Mouse (Mus musculus): Measurements from ENCODE around the gene Nptx1.

DNA sequence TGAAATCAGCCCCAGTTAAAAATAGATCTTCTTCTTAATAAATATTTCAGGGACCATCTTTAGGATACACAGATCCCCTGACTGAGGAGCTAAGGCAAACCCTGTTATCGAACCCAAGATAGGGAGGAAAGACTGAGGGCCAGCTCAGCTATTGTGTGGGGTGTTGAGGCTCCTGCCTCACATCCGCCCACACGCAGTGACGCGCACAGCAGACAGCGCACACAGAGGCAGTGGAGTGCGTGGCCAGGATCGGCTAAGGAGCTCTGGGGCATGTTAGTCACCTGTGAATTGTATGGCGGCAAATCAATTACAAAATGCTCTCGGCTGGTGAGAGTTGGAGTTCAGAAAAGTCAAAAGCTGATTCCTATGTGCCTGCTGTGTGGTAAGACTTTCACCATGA is 18.1 kb upstream of the Nptx1 start:
- no peak for TF ChIP-seq POLR2A (IDR thresholded peaks at IDR 0.05; ENCODE audit: borderline replicate concordance, extremely low read depth, insufficient read depth, insufficient read length, poor library complexity, severe bottlenecking)
- TF ChIP-seq CTCF (IDR thresholded peaks at IDR 0.05; ENCODE audit: borderline replicate concordance, extremely low read depth, insufficient read depth, insufficient read length), result no peak
